Mouse (Mus musculus): ENCODE data around the gene Nox4.

DNA sequence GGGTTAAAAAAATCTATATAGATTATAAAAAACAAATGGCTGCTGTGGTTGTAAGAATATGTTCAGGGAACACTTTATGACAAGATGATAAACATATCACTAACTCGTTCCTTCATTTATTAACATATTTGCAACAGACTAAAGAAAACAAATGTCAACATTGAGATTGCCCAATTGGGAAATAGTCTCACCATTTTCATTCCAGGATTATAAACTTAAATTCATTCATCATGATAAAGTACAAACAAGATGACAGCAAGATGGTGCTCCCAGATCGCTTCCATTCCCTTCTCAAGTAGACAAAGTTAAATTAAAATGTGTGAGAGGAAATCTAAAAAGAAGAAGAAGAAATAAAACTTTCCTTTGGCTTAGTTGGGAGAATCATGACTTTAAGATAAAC, 124.9 kb downstream of the Nox4 start:
- TF ChIP-seq HCFC1 (IDR thresholded peaks at IDR 0.05; ENCODE audit: borderline replicate concordance, insufficient read depth, low read length) (no peak), ZNF384 (IDR thresholded peaks at IDR 0.05; ENCODE audit: low read depth, low read length) (no peak), CHD2 (IDR thresholded peaks at IDR 0.05; ENCODE audit: low read depth, low read length) (no peak)

All from ES-E14 (cell line).